Mouse (Mus musculus) heart, postnatal 10 days (tissue): Measurements from ENCODE around the gene Ethe1. TPM values are rescaled to one million over a fixed set of nuclear protein-coding genes. Genes with fewer than 3 reads are reported as not detected.
"Not testable (repeated sequence)": the region's sequence is repeated elsewhere in the genome, so short reads cannot be mapped to it uniquely, and the experiment has no call there.

Experiments
- DNase-seq, 2 experiments: peaks; one replicate each; pipeline ENCODE4 v3.0.0; 2021
- intact Hi-C: fragments of 180-260 bp; cut with DNase I; formaldehyde crosslinking; loops from one replicate; pipeline ENCODE4 v1.15.1; 2025
- total RNA-seq, 2 experiments: library from RNA; stranded (reverse); gene quantifications; 2 replicates each; pipeline ENCODE4 v1.2.3; 2021

The Ethe1 gene
- total RNA-seq, 2 experiments from 2014 or later: 20.5 to 25.0 TPM

GRCm38 (mm10) chr7:24610144-24610878 is 23.0 kb downstream of the Ethe1 start, which contains the start of gene Phldb3:
Phldb3 (plus strand) TSS chr7:24610763.
- no peak for DNase-seq
- intact Hi-C loops: loop anchor here (2.0 kb wide), 1 partner anchor 20 kb away; no protein-coding TSS in a partner anchor

GRCm38 (mm10) chr7:24610879-24611494 is 23.6 kb downstream of the Ethe1 start:
- DNase-seq: peak; percentile 84 to 89
- intact Hi-C loops: loop anchor here (2.0 kb wide), 1 partner anchor 20 kb away; no protein-coding TSS in a partner anchor

- intact Hi-C loops: loop anchor here (2.0 kb wide), 1 partner anchor 19 kb away; no protein-coding TSS in a partner anchor
- DNase-seq: no peak
Observed at GRCm38 (mm10) chr7:24611709-24612108, 24.4 kb downstream of the Ethe1 start.

DNA sequence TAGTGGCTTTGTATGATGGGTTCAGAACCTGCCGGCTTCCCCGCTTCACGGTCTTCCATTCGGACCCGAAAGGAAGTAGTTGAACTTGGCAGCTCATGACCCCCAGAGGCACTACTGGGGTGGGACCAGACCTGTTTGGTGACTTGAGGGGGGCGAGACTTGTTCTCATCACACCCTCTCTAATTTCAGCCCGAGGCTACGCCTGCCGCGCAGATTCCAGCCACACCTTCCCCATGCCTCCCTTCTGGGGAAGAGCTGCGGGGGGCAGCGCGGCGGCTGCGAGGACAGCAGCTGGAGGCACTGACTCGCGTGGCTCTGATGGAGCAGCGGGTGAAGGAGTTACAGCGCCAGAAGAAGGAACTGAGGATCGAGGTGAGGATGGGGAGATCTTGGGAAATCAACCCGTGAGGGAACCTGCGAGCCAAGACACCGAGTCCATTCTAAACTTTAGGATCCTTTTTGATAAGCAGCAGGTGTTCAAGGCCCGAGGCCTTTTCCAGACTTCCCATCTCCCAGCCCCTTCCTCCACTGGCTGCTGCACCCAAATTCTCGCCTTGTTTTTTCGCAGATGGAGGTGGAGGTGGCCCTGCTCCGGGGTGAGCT is 25.1 kb downstream of the Ethe1 start:
- intact Hi-C loops: no loop called here
- DNase-seq: no peak

GRCm38 (mm10) chr7:24614816-24615215 is 27.5 kb downstream of the Ethe1 start:
- intact Hi-C loops: no loop called here
- DNase-seq: no peak

DNA sequence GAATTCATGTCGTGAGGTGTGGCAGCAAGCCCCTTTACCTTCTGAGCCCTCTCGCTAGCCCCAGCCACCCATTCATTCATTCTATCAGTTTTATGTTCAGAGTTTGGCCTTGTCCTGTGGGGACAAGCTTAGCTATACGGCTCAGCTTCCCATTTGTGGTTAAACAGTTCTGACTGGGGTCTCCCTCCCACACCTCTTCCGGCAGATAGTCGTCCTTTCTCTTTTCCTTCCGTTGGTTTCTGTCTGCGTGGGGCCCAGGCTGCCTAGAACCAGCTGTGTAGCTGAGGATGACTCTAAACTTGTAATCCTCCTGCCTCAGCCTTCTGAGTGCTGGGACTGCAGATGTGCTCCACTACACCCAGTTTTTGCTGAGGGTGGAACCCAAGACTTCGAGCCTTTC is 30.4 kb downstream of the Ethe1 start:
- intact Hi-C loops: no loop called here
- no peak for DNase-seq

GRCm38 (mm10) chr7:24618374-24618773 is 31.0 kb downstream of the Ethe1 start:
- DNase-seq, intact Hi-C loops: not testable (repeated sequence)

- intact Hi-C loops: no loop called here
- DNase-seq: no peak
Observed at GRCm38 (mm10) chr7:24619671-24620397, 32.5 kb downstream of the Ethe1 start.

DNA sequence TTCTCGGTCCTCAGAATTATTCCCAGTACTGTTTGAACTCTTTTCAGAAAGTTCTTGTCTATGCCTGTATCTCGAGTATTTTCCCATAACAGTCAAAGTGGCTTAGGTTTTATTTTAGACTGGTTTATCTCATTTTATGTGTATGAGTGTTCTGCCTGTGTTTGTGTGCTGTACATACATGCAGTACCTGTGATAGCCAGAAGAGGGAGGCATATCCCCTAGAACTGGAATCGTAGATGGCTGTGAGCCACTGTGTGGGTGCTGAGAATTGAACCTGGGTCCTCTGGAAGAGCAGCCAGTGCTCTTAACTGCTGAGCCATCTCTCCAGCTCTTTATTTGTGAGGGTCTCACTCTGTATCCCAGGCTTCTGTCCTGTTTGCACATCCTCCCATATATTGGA is 33.9 kb downstream of the Ethe1 start:
- DNase-seq: no peak
- intact Hi-C loops: no loop called here

- no peak for DNase-seq
- intact Hi-C loops: no loop called here
Observed at GRCm38 (mm10) chr7:24622967-24623366, 35.6 kb downstream of the Ethe1 start.

DNA sequence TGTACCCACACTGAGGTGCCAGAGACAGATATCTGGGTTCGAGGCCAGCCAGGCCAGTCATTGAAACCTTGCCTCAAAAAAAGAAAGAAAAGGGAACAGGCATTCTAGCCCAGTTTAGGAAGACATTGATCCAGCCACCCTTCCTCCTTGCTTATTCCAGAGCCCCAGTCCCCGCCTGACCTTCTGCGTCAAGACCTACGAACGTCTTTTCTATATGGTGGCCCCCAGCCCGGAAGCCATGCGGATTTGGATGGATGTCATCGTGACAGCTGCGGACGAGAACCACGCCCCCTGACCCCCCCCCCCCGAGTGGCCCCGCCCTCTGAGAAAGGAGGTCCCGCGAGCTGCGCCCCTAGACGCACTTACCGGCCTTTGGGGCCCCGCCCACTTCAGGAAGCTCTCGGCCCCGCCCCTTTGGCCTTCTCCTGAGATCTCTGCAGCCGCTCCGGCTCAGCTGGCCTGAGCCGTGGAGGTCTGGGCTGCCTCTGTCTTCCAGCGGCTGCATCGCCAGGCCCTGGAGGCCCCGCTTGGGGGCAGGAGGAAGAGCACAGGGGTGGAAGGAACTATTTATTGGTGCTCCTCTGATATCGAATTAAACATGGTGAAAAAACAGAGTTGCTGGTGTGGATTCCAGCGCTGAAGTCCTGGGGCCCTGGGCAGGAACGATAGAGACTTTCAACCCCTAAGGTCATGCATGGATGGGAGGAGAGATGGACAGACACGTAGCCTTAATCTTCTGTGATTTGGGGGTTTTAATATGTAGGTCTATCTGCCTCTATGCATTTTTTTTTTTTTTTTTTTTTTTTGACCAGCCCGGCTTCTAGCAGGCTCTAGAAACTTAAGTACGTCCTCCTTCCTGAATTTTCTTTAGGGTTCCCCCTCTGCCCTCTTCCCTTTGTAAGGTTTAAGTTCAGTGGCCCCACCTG is 41.6 kb downstream of the Ethe1 start:
- intact Hi-C loops: no loop called here
- peak; percentile 81 to 83 for DNase-seq

DNA sequence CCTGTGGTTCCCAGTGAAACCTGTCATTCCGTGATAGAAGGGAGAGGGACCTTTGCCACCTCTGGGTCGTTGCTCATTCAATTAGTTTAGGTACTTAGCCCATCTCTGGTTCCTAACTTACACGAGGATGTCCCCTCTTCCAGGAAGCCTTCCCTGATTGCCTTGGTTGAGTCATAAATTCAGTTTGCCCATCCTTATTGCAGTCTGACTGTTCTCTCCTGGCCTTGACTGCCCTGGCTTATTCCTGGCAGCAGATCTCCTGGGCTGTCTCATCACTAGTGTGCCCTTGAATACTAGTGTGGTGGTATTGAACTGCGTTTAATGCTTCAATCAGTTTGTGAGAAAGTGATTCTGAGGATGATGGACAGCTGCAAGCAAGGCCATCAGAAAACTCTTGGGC is 42.3 kb downstream of the Ethe1 start:
- intact Hi-C loops: loop anchor here (2.0 kb wide), 1 partner anchor 19 kb away; the partner anchor contains the start of gene Phldb3

GRCm38 (mm10) chr7:24630116-24630880 is 43.0 kb downstream of the Ethe1 start:
- no peak for DNase-seq
- intact Hi-C loops: loop anchor here (2.0 kb wide), 1 partner anchor 19 kb away; the partner anchor contains the start of gene Phldb3

More for the DNA sequence above, 42.3 kb downstream of the Ethe1 start:
- DNase-seq: no peak

DNA sequence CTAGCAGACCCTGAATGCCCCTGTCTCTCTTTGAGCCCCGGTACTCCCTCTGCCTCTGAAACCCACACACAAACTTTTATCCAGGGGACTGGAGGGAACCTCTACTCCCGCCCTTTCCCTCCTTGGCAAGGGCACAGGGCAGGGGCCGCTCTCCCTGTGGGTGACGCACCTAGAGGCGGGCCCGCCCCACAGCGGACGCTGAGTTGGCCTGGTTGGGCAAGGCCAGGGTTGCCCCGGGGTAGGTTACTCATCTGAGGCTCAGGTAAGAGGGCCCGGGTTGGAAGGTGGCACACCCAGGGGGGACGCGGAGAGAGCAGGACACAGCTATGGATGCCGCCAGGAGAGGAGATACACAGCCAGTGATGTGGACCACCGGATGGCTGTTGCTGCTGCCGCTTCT is 48.9 kb downstream of the Ethe1 start, which contains the start of gene Lypd3:
TSS of gene Lypd3 (plus strand) at position 287 of the 400 bp plus-strand sequence.
- intact Hi-C loops: no loop called here
- DNase-seq: no peak

- no peak for DNase-seq
- intact Hi-C loops: no loop called here
Observed at GRCm38 (mm10) chr7:24637046-24637445, 49.7 kb downstream of the Ethe1 start.

- intact Hi-C loops: no loop called here
- DNase-seq: no peak
Observed at GRCm38 (mm10) chr7:24638026-24638856, 50.9 kb downstream of the Ethe1 start.

- intact Hi-C loops: no loop called here
- DNase-seq: no peak
Observed at GRCm38 (mm10) chr7:24640450-24640849, 53.1 kb downstream of the Ethe1 start.

- DNase-seq: peak; percentile 34 to 63
- intact Hi-C loops: no loop called here
Observed at GRCm38 (mm10) chr7:24642491-24642890, 55.1 kb downstream of the Ethe1 start.
